Mouse (Mus musculus) thymus, adult 2 months (tissue): ENCODE results near the gene Vangl2.

Experiments used
- CTCF ChIP-seq: fragments of 200-500 bp; IDR thresholded peaks from 2 replicates; pipeline ENCODE4 v1.5.1; 2012; ENCODE audit warnings: mild to moderate bottlenecking, control low read depth, low read length, moderate library complexity, borderline replicate concordance; ENCODE audit not compliant: control insufficient read depth, poor library complexity, insufficient read depth; ENCODE audit errors: extremely low read depth
- POLR2A ChIP-seq: fragments of 200-500 bp; IDR thresholded peaks from 2 replicates; pipeline ENCODE4 v1.6.1; 2012; ENCODE audit warnings: mild to moderate bottlenecking, low read length, control low read depth, moderate library complexity; ENCODE audit not compliant: control insufficient read depth, poor library complexity, insufficient read depth; ENCODE audit errors: extremely low read depth

- TF ChIP-seq CTCF: no peak
- no peak for TF ChIP-seq POLR2A
These were observed 25.5 kb upstream of the Vangl2 start for GRCm38 (mm10) chr1:172053541-172054440.
